Mouse (Mus musculus) hindbrain, embryonic 13.5 days (tissue): Measurements from ENCODE around the gene Il21r. TPM values are rescaled to one million over a fixed set of nuclear protein-coding genes. Genes with fewer than 3 reads are reported as not detected.

Source experiments
- ATAC-seq: fragments of 200-750 bp; cut with Nextera tagmentation; 2 replicates; pipeline ENCODE4 v1.8.0; 2017; ENCODE audit warnings: moderate TSS enrichment; ENCODE audit not compliant: low FRiP score
- H3K27ac ChIP-seq: fragments of 300-500 bp; sonication (generic); 2 replicates; pipeline ENCODE4 v1.5.1; 2015; ENCODE audit warnings: inconsistent platforms, mild to moderate bottlenecking, moderate library complexity
- H3K27me3 ChIP-seq: fragments of 300-500 bp; sonication (generic); 2 replicates; pipeline ENCODE4 v1.6.1; 2015; ENCODE audit warnings: mild to moderate bottlenecking, inconsistent platforms
- H3K36me3 ChIP-seq: fragments of 300-500 bp; sonication (generic); 2 replicates; pipeline ENCODE4 v1.6.1; 2015; ENCODE audit warnings: mild to moderate bottlenecking, inconsistent platforms
- H3K4me1 ChIP-seq: fragments of 300-500 bp; sonication (generic); replicated peaks from 2 replicates; pipeline ENCODE4 v1.6.1; 2015; ENCODE audit warnings: inconsistent platforms
- H3K4me2 ChIP-seq: fragments of 300-500 bp; sonication (generic); 2 replicates; pipeline ENCODE4 v1.6.1; 2015; ENCODE audit warnings: inconsistent platforms, mild to moderate bottlenecking, moderate library complexity
- H3K4me3 ChIP-seq: fragments of 300-500 bp; sonication (generic); 2 replicates; pipeline ENCODE4 v1.5.1; 2015; ENCODE audit warnings: mild to moderate bottlenecking, inconsistent platforms
- H3K9ac ChIP-seq: fragments of 300-500 bp; sonication (generic); 2 replicates; pipeline ENCODE4 v1.6.1; 2015; ENCODE audit warnings: mild to moderate bottlenecking, inconsistent platforms
- H3K9me3 ChIP-seq: fragments of 300-500 bp; sonication (generic); 2 replicates; pipeline ENCODE4 v1.6.1; 2016; ENCODE audit warnings: inconsistent platforms
- WGBS: fragments of 180-500 bp; shearing (Covaris S2); methylation state at CpG from one replicate; pipeline ENCODE4 v1.1.7; 2015; 5-methylcytosine and 5-hydroxymethylcytosine counted together
- polyA plus RNA-seq: library from polyadenylated mRNA; unstranded; fragments of >200 nt; fragmentation: Nextera tagmentation; extraction: Ambion mirVana; gene quantifications from 2 replicates; pipeline ENCODE4 v1.2.1, GENCODE M21; 2015

Gene Il21r
- 0.69 and 0.82 TPM in 2 replicates for polyA plus RNA-seq

- Histone ChIP-seq H3K36me3 (no peaks in the 10 kb centered on the region), H3K27me3 (no peaks in the 10 kb centered on the region), H3K4me2 (no peak within 1 kb of the TSS), H3K9me3 (no peaks in the 10 kb centered on the region), H3K4me3 (no peak within 1 kb of the TSS), H3K27ac (no peak within 1 kb of the TSS), H3K4me1 (0 out of 2 replicates have a peak, but pooled peaks cover 5% of the 10 kb centered on the region), H3K9ac (no peak within 1 kb of the TSS)
- 79% methylated on average over 11 of the region's 11 CpGs for WGBS
- no peak for ATAC-seq
Observed at GRCm38 (mm10) chr7:125603185-125603631, at the start of gene Il21r. Il21r (plus strand) TSS chr7:125603429.

GRCm38 (mm10) chr7:125553653-125554428, 49.4 kb upstream of the Il21r start:
- Histone ChIP-seq H3K9me3 (no peaks in the 10 kb centered on the region), H3K27me3 (peaks cover 27% of the 10 kb centered on the region), H3K36me3 (no peaks in the 10 kb centered on the region), H3K4me3 (no peak overlapping the region), H3K27ac (no peak overlapping the region), H3K4me2 (no peak overlapping the region), H3K4me1 (peaks cover 26% of the 10 kb centered on the region), H3K9ac (no peak overlapping the region)
- ATAC-seq = no peak
- 89% methylated on average over 13 of the region's 13 CpGs for WGBS

GRCm38 (mm10) chr7:125554456-125555114, 48.6 kb upstream of the Il21r start:
- H3K36me3 ChIP-seq = no peaks in the 10 kb centered on the region
- no peak for ATAC-seq
- 91% methylated on average over 9 of the region's 9 CpGs for WGBS

GRCm38 (mm10) chr7:125555351-125555872, 47.8 kb upstream of the Il21r start:
- Histone ChIP-seq H3K9me3 (no peaks in the 10 kb centered on the region), H3K9ac (no peak overlapping the region), H3K4me1 (peaks cover 26% of the 10 kb centered on the region), H3K27me3 (peaks cover 23% of the 10 kb centered on the region), H3K27ac (no peak overlapping the region), H3K4me3 (no peak overlapping the region), H3K4me2 (no peak overlapping the region), H3K36me3 (no peaks in the 10 kb centered on the region)
- 86% methylated on average over 7 of the region's 7 CpGs for WGBS
- no peak for ATAC-seq

More at GRCm38 (mm10) chr7:125554456-125555114, 48.6 kb upstream of the Il21r start:
- Histone ChIP-seq H3K4me2 (no peak overlapping the region), H3K4me1 (peaks cover 26% of the 10 kb centered on the region), H3K9me3 (no peaks in the 10 kb centered on the region), H3K9ac (no peak overlapping the region), H3K27me3 (peaks cover 27% of the 10 kb centered on the region), H3K27ac (no peak overlapping the region), H3K4me3 (no peak overlapping the region)

- Histone ChIP-seq H3K4me3 (no peak overlapping the region), H3K4me1 (peaks cover 26% of the 10 kb centered on the region), H3K36me3 (no peaks in the 10 kb centered on the region), H3K9ac (no peak overlapping the region), H3K9me3 (no peaks in the 10 kb centered on the region), H3K27ac (no peak overlapping the region), H3K27me3 (peaks cover 16% of the 10 kb centered on the region; the same call in 1 of the 2 replicates), H3K4me2 (no peak overlapping the region)
- 83% methylated on average over 4 of the region's 4 CpGs for WGBS
- ATAC-seq = no peak
Observed at GRCm38 (mm10) chr7:125556096-125556495, 47.1 kb upstream of the Il21r start.

- H3K27ac ChIP-seq = 0 out of 2 replicates have a peak overlapping the region, but pooled peaks have one; percentile 2
- H3K9me3 ChIP-seq = no peaks in the 10 kb centered on the region
- H3K27me3 ChIP-seq = peaks cover 13% of the 10 kb centered on the region; the same call in 1 of the 2 replicates
- no peak overlapping the region for H3K4me3 ChIP-seq
- peaks cover 24% of the 10 kb centered on the region for H3K4me1 ChIP-seq
- H3K4me2 ChIP-seq = no peak overlapping the region
- no peak overlapping the region for H3K9ac ChIP-seq
- ATAC-seq = no peak
- 67% methylated on average over 8 of the region's 8 CpGs for WGBS
- H3K36me3 ChIP-seq = no peaks in the 10 kb centered on the region
Observed at GRCm38 (mm10) chr7:125556865-125557264, 46.4 kb upstream of the Il21r start.

GRCm38 (mm10) chr7:125558401-125558945, 44.8 kb upstream of the Il21r start:
- H3K27ac ChIP-seq = no peak overlapping the region; the same call in 1 of the 2 replicates
- WGBS = 42% methylated on average over 4 of the region's 4 CpGs
- H3K27me3 ChIP-seq = peaks cover 6% of the 10 kb centered on the region; the same call in 1 of the 2 replicates

GRCm38 (mm10) chr7:125558997-125559396, 44.2 kb upstream of the Il21r start:
- H3K9ac ChIP-seq = no peak overlapping the region
- no peak overlapping the region for H3K4me3 ChIP-seq
- H3K4me2 ChIP-seq = no peak overlapping the region
- WGBS = 50% methylated on average over 5 of the region's 5 CpGs
- peaks cover 10% of the 10 kb centered on the region; the same call in 1 of the 2 replicates for H3K4me1 ChIP-seq
- peak overlapping the region; percentile 23; the same call in 1 of the 2 replicates for H3K27ac ChIP-seq
- no peaks in the 10 kb centered on the region for H3K9me3 ChIP-seq
- H3K36me3 ChIP-seq = no peaks in the 10 kb centered on the region
- 0 out of 2 replicates have a peak, but pooled peaks cover 2% of the 10 kb centered on the region for H3K27me3 ChIP-seq
- ATAC-seq = no peak

More at GRCm38 (mm10) chr7:125558401-125558945, 44.8 kb upstream of the Il21r start:
- ATAC-seq = no peak
- Histone ChIP-seq H3K9me3 (no peaks in the 10 kb centered on the region), H3K4me3 (no peak overlapping the region), H3K4me2 (no peak overlapping the region), H3K9ac (no peak overlapping the region), H3K4me1 (peaks cover 11% of the 10 kb centered on the region; the same call in 1 of the 2 replicates), H3K36me3 (no peaks in the 10 kb centered on the region)

- ATAC-seq = no peak
- Histone ChIP-seq H3K36me3 (no peaks in the 10 kb centered on the region), H3K4me2 (no peak overlapping the region), H3K4me3 (no peak overlapping the region), H3K4me1 (peaks cover 10% of the 10 kb centered on the region; the same call in 1 of the 2 replicates), H3K9ac (no peak overlapping the region), H3K9me3 (no peaks in the 10 kb centered on the region), H3K27me3 (0 out of 2 replicates have a peak, but pooled peaks cover 2% of the 10 kb centered on the region), H3K27ac (no peak overlapping the region)
- 86% methylated on average over 10 of the region's 10 CpGs for WGBS
Observed at GRCm38 (mm10) chr7:125559537-125559936, 43.7 kb upstream of the Il21r start.

GRCm38 (mm10) chr7:125560146-125560785, 43.0 kb upstream of the Il21r start:
- Histone ChIP-seq H3K27ac (no peak overlapping the region), H3K9ac (no peak overlapping the region), H3K4me3 (no peak overlapping the region), H3K9me3 (no peaks in the 10 kb centered on the region), H3K4me1 (peaks cover 10% of the 10 kb centered on the region), H3K4me2 (no peak overlapping the region), H3K27me3 (0 out of 2 replicates have a peak, but pooled peaks cover 2% of the 10 kb centered on the region), H3K36me3 (no peaks in the 10 kb centered on the region)
- 83% methylated on average over 7 of the region's 7 CpGs for WGBS
- ATAC-seq = no peak

- Histone ChIP-seq H3K36me3 (no peaks in the 10 kb centered on the region), H3K4me2 (no peak overlapping the region), H3K9me3 (no peaks in the 10 kb centered on the region), H3K9ac (no peak overlapping the region), H3K4me1 (peaks cover 19% of the 10 kb centered on the region), H3K27ac (no peak overlapping the region), H3K27me3 (0 out of 2 replicates have a peak, but pooled peaks cover 2% of the 10 kb centered on the region), H3K4me3 (no peak overlapping the region)
- no peak for ATAC-seq
- WGBS = 57% methylated on average over 9 of the region's 9 CpGs
Observed at GRCm38 (mm10) chr7:125561085-125561690, 42.0 kb upstream of the Il21r start.
